Mouse (Mus musculus) kidney, embryonic 14.5 days (tissue): Measurements from ENCODE around the gene Ap1m2. TPM values are rescaled to one million over a fixed set of nuclear protein-coding genes. Genes with fewer than 3 reads are reported as not detected.
"Not testable (repeated sequence)": the region's sequence is repeated elsewhere in the genome, so short reads cannot be mapped to it uniquely, and the experiment has no call there.

Experiments
- ATAC-seq: fragments of 200-750 bp; cut with Nextera tagmentation; 2 replicates; pipeline ENCODE4 v1.8.0; 2017; ENCODE audit warnings: moderate number of reproducible peaks, mild to moderate bottlenecking, moderate TSS enrichment, moderate library complexity; ENCODE audit not compliant: low FRiP score, low TSS enrichment
- H3K27ac ChIP-seq: fragments of 300-500 bp; sonication (generic); 2 replicates; pipeline ENCODE4 v1.5.1; 2014; ENCODE audit warnings: low read depth, mild to moderate bottlenecking, low read length, moderate library complexity, mixed read lengths
- H3K27me3 ChIP-seq: fragments of 300-500 bp; sonication (generic); 2 replicates; pipeline ENCODE4 v1.6.1; 2014; ENCODE audit warnings: mild to moderate bottlenecking, low read length; ENCODE audit not compliant: control insufficient read depth, insufficient read depth
- H3K36me3 ChIP-seq: fragments of 300-500 bp; sonication (generic); 2 replicates; pipeline ENCODE4 v1.6.1; 2014; ENCODE audit warnings: low read length, mixed read lengths; ENCODE audit not compliant: control insufficient read depth, insufficient read depth
- H3K4me1 ChIP-seq: fragments of 300-500 bp; sonication (generic); 2 replicates; pipeline ENCODE4 v1.6.1; 2014; ENCODE audit warnings: low read length, mixed read lengths; ENCODE audit not compliant: control insufficient read depth, insufficient read depth
- H3K4me2 ChIP-seq: fragments of 300-500 bp; sonication (generic); replicated peaks from 2 replicates; pipeline ENCODE4 v1.6.1; 2014; ENCODE audit warnings: low read depth, mild to moderate bottlenecking, low read length
- H3K4me3 ChIP-seq: fragments of 300-500 bp; sonication (generic); 2 replicates; pipeline ENCODE4 v1.5.1; 2014; ENCODE audit warnings: mild to moderate bottlenecking, low read length
- H3K9ac ChIP-seq: fragments of 300-500 bp; sonication (generic); 2 replicates; pipeline ENCODE4 v1.6.1; 2014; ENCODE audit warnings: low read depth, mild to moderate bottlenecking, low read length, moderate library complexity
- H3K9me3 ChIP-seq: fragments of 300-500 bp; sonication (generic); 2 replicates; pipeline ENCODE4 v1.6.1; 2016; ENCODE audit warnings: low read length; ENCODE audit not compliant: control insufficient read depth
- WGBS: fragments of 180-500 bp; shearing (Covaris S2); extraction: QIAGEN DNeasy Blood & Tissue Kit; methylation state at CpG from one replicate; pipeline ENCODE4 v1.1.7; 2014; 5-methylcytosine and 5-hydroxymethylcytosine counted together
- polyA plus RNA-seq: library from polyadenylated mRNA; unstranded; fragments of >200 nt; fragmentation: Nextera tagmentation; extraction: Ambion mirVana; gene quantifications from 2 replicates; pipeline ENCODE4 v1.2.1, GENCODE M21; 2014

The Ap1m2 gene
- polyA plus RNA-seq, 1 experiment from 2014 or later, result 36.0 TPM

- H3K27me3 ChIP-seq, result no peaks in the 10 kb centered on the region
- ATAC-seq, result no peak
- WGBS, result 78% methylated on average over 12 of the region's 12 CpGs
- H3K4me3 ChIP-seq, result no peak overlapping the region
- H3K9ac ChIP-seq, result no peak overlapping the region
- no peaks in the 10 kb centered on the region for H3K36me3 ChIP-seq
- H3K4me1 ChIP-seq, result peaks cover 11% of the 10 kb centered on the region
- H3K27ac ChIP-seq, result no peak overlapping the region
- H3K9me3 ChIP-seq, result no peaks in the 10 kb centered on the region
- H3K4me2 ChIP-seq, result no peak overlapping the region
These were observed 19.4 kb upstream of the Ap1m2 start for GRCm38 (mm10) chr9:21331365-21332140.

- Histone ChIP-seq H3K4me1 (peaks cover 11% of the 10 kb centered on the region), H3K36me3 (no peaks in the 10 kb centered on the region), H3K4me3 (no peak overlapping the region), H3K4me2 (no peak overlapping the region), H3K27ac (no peak overlapping the region), H3K27me3 (no peaks in the 10 kb centered on the region), H3K9ac (no peak overlapping the region), H3K9me3 (no peaks in the 10 kb centered on the region)
- 90% methylated on average over 10 of the region's 10 CpGs for WGBS
- ATAC-seq, result no peak
These were observed 17.7 kb upstream of the Ap1m2 start for GRCm38 (mm10) chr9:21329699-21330289.

GRCm38 (mm10) chr9:21329041-21329440 is 16.9 kb upstream of the Ap1m2 start:
- H3K9me3 ChIP-seq, result no peaks in the 10 kb centered on the region
- no peak overlapping the region for H3K9ac ChIP-seq
- WGBS, result 78% methylated on average over 3 of the region's 5 CpGs
- no peak overlapping the region for H3K4me3 ChIP-seq
- peaks cover 11% of the 10 kb centered on the region for H3K4me1 ChIP-seq
- no peak overlapping the region for H3K4me2 ChIP-seq
- ATAC-seq, result no peak
- no peaks in the 10 kb centered on the region for H3K36me3 ChIP-seq
- no peaks in the 10 kb centered on the region for H3K27me3 ChIP-seq
- no peak overlapping the region for H3K27ac ChIP-seq

GRCm38 (mm10) chr9:21328041-21328440 is 15.9 kb upstream of the Ap1m2 start:
- Histone ChIP-seq H3K4me1 (peaks cover 8% of the 10 kb centered on the region), H3K4me3 (no peak overlapping the region), H3K27ac (no peak overlapping the region), H3K9ac (no peak overlapping the region), H3K36me3 (no peaks in the 10 kb centered on the region), H3K9me3 (no peaks in the 10 kb centered on the region), H3K27me3 (no peaks in the 10 kb centered on the region), H3K4me2 (no peak overlapping the region)
- ATAC-seq, result no peak
- 77% methylated on average over 3 of the region's 3 CpGs for WGBS

GRCm38 (mm10) chr9:21327569-21327968 is 15.4 kb upstream of the Ap1m2 start:
- Histone ChIP-seq H3K4me1 (peaks cover 3% of the 10 kb centered on the region), H3K9ac (no peak overlapping the region), H3K27me3 (no peaks in the 10 kb centered on the region), H3K9me3 (no peaks in the 10 kb centered on the region), H3K4me2 (no peak overlapping the region), H3K36me3 (no peaks in the 10 kb centered on the region), H3K4me3 (no peak overlapping the region), H3K27ac (no peak overlapping the region)
- no peak for ATAC-seq
- WGBS, result 81% methylated on average over 3 of the region's 3 CpGs

GRCm38 (mm10) chr9:21324269-21324668 is 12.1 kb upstream of the Ap1m2 start:
- Histone ChIP-seq H3K27me3 (no peaks in the 10 kb centered on the region), H3K4me1 (peaks cover 9% of the 10 kb centered on the region), H3K9ac (no peak overlapping the region), H3K27ac (no peak overlapping the region), H3K9me3 (no peaks in the 10 kb centered on the region), H3K4me3 (no peak overlapping the region), H3K4me2 (no peak overlapping the region), H3K36me3 (no peaks in the 10 kb centered on the region)
- ATAC-seq, result no peak
- 88% methylated on average over 11 of the region's 11 CpGs for WGBS

- H3K9ac ChIP-seq, H3K4me3 ChIP-seq, H3K9me3 ChIP-seq, ATAC-seq, H3K27me3 ChIP-seq, H3K27ac ChIP-seq, H3K36me3 ChIP-seq, H3K4me1 ChIP-seq, H3K4me2 ChIP-seq: not testable (repeated sequence)
- 90% methylated on average over 8 of the region's 8 CpGs for WGBS
These were observed 10.8 kb upstream of the Ap1m2 start for GRCm38 (mm10) chr9:21322917-21323297.

- 0 out of 2 replicates have a peak overlapping the region, but pooled peaks have one; percentile 18 for H3K27ac ChIP-seq
- H3K27me3 ChIP-seq, result no peaks in the 10 kb centered on the region
- H3K4me1 ChIP-seq, result peaks cover 9% of the 10 kb centered on the region
- ATAC-seq, result no peak
- peak overlapping the region; percentile 67; the same call in 1 of the 2 replicates for H3K4me2 ChIP-seq
- no peak overlapping the region; the same call in 1 of the 2 replicates for H3K4me3 ChIP-seq
- 81% methylated on average over 19 of the region's 19 CpGs for WGBS
- H3K9me3 ChIP-seq, result no peaks in the 10 kb centered on the region
- H3K9ac ChIP-seq, result no peak overlapping the region; the same call in 1 of the 2 replicates
- no peaks in the 10 kb centered on the region for H3K36me3 ChIP-seq
These were observed 10.2 kb upstream of the Ap1m2 start for GRCm38 (mm10) chr9:21322211-21322916.

- Histone ChIP-seq H3K4me2 (peak overlapping the region; percentile 67), H3K27me3 (no peaks in the 10 kb centered on the region), H3K4me3 (peak overlapping the region; percentile 65), H3K9me3 (no peaks in the 10 kb centered on the region), H3K27ac (peak overlapping the region; percentile 18; the same call in 1 of the 2 replicates), H3K9ac (peak overlapping the region; percentile 61), H3K4me1 (peaks cover 9% of the 10 kb centered on the region), H3K36me3 (no peaks in the 10 kb centered on the region)
- ATAC-seq, result no peak
- WGBS, result 15% methylated on average over 6 of the region's 6 CpGs
These were observed 9.3 kb upstream of the Ap1m2 start for GRCm38 (mm10) chr9:21321513-21321835.
